Mouse (Mus musculus): ENCODE data around the gene Cdk8.

GRCm38 (mm10) chr5:146199073-146199472 lies 32.0 kb upstream of the Cdk8 start:
- TF ChIP-seq HCFC1 (IDR thresholded peaks at IDR 0.05; ENCODE audit: borderline replicate concordance, insufficient read depth, low read length) (no peak), ZC3H11A (IDR thresholded peaks at IDR 0.05; ENCODE audit: borderline replicate concordance, low read depth, low read length) (no peak)
